Mouse (Mus musculus): ENCODE measurements around the gene Gabra5. TPM values are rescaled to one million over a fixed set of nuclear protein-coding genes. Genes with fewer than 3 reads are reported as not detected.

The Gabra5 gene
- 50.9 and 70.0 TPM in 2 replicates for polyA plus RNA-seq (2014; fragmentation: Nextera tagmentation; extraction: Ambion mirVana)

DNA sequence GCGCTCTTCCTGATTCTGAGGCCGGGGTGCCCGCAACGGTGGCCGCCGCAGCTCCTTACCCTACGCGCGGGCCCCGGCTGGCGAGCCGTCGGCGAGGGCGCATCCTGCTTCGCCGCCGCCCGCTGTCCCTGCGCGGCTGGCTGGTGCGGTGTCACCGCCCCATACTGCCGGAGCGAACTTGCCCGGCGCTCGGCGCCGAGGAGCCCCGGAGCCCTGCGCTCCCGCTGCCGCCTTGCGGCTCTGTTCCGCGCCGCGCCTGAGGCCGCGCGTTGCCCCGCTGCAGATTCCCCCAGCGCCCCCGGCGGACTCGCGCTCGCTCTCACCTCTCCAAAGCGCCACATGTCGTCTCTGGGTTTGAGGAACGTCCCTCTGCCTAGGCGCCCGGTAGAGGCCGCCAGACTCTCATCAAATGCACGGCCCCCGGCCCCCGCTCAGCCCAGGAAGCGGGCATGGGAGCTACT is at the start of gene Gabra5:
TSS of gene Gabra5 (minus strand) at position 379 of the 461 bp plus-strand sequence.
- under 1% methylated on average over 44 of the region's 59 CpGs for WGBS
- Histone ChIP-seq H3K9ac (peak within 1 kb of the TSS; percentile 67), H3K4me3 (replicated peaks; ENCODE audit: low read length) (peak within 1 kb of the TSS; percentile 67), H3K4me1 (replicated peaks; ENCODE audit: control insufficient read depth, insufficient read depth, low read length) (no peaks in the 10 kb centered on the region), H3K9me3 (ENCODE audit: control insufficient read depth, low read length) (no peaks in the 10 kb centered on the region), H3K27ac (peak within 1 kb of the TSS; percentile 10; the same call in 1 of the 2 replicates), H3K4me2 (replicated peaks) (peak within 1 kb of the TSS; percentile 74), H3K36me3 (replicated peaks; ENCODE audit: control insufficient read depth, insufficient read depth) (no peaks in the 10 kb centered on the region), H3K27me3 (ENCODE audit: control insufficient read depth, insufficient read depth, low read length) (peaks cover 48% of the 10 kb centered on the region)
- DNase-seq (ENCODE audit: low spot score) (peak; percentile 70), ATAC-seq (ENCODE audit: low FRiP score) (peak; percentile 84)

- 22% methylated on average over 7 of the region's 7 CpGs for WGBS
- Histone ChIP-seq H3K4me3 (replicated peaks; ENCODE audit: low read length) (no peak overlapping the region), H3K9ac (no peak overlapping the region), H3K36me3 (replicated peaks; ENCODE audit: control insufficient read depth, insufficient read depth) (no peaks in the 10 kb centered on the region), H3K27ac (no peak overlapping the region), H3K9me3 (ENCODE audit: control insufficient read depth, low read length) (no peaks in the 10 kb centered on the region), H3K27me3 (ENCODE audit: control insufficient read depth, insufficient read depth, low read length) (no peaks in the 10 kb centered on the region), H3K4me1 (replicated peaks; ENCODE audit: control insufficient read depth, insufficient read depth, low read length) (no peaks in the 10 kb centered on the region), H3K4me2 (replicated peaks) (no peak overlapping the region)
- ATAC-seq (ENCODE audit: low FRiP score) (no peak), DNase-seq (ENCODE audit: low spot score) (no peak)
Observed at GRCm38 (mm10) chr7:57538565-57538964, 28.7 kb upstream of the Gabra5 start.

DNA sequence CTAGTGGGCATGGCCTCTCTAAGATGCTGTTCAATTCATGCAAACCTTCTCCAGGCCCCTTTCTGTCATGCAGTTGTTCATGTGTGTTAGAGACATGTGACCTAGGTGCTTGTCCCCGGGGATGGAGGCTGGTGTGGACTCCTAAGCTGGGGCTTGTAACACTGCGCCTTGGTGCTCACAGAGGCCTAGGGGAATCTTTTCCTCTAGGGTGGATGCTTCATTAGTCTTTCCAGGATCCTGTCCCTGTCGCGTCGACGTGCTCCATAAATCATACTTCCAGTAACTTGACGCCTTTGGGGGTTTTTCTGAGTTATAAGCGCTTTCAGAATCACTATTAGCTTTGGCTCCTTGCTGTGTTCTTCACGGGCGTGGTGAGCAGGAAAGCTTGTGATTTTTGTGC is 22.8 kb upstream of the Gabra5 start:
- H3K36me3 ChIP-seq (replicated peaks; ENCODE audit: control insufficient read depth, insufficient read depth), result no peaks in the 10 kb centered on the region
- no peaks in the 10 kb centered on the region for H3K4me1 ChIP-seq (replicated peaks; ENCODE audit: control insufficient read depth, insufficient read depth, low read length)
- no peak overlapping the region for H3K4me3 ChIP-seq (replicated peaks; ENCODE audit: low read length)
- H3K27ac ChIP-seq, result no peak overlapping the region
- H3K4me2 ChIP-seq (replicated peaks), result no peak overlapping the region
- ATAC-seq (ENCODE audit: low FRiP score) (no peak), DNase-seq (ENCODE audit: low spot score) (no peak)
- H3K27me3 ChIP-seq (ENCODE audit: control insufficient read depth, insufficient read depth, low read length), result no peaks in the 10 kb centered on the region
- 71% methylated on average over 10 of the region's 10 CpGs for WGBS
- H3K9ac ChIP-seq, result no peak overlapping the region
- H3K9me3 ChIP-seq (ENCODE audit: control insufficient read depth, low read length), result no peaks in the 10 kb centered on the region

DNA sequence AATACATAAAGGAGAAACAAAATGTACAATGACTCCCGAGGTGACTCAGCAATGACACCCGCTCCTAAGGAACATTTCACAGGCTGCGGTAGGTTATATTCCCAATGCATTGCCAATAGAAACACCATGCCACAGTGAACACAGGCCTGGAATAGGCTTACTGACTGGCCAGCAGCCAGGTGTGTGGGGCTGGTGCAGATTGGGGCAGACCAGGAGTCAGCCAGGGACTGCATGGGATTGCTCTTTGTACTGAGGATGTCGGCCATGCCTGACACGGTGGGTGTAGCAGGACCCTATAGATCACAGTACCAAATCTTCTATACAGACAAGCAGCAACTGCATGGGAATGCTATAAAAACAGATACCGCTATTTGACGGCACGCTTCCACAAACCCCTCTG is 20.1 kb upstream of the Gabra5 start:
- Histone ChIP-seq H3K27me3 (ENCODE audit: control insufficient read depth, insufficient read depth, low read length) (no peaks in the 10 kb centered on the region), H3K4me3 (replicated peaks; ENCODE audit: low read length) (no peak overlapping the region), H3K4me1 (replicated peaks; ENCODE audit: control insufficient read depth, insufficient read depth, low read length) (no peaks in the 10 kb centered on the region), H3K4me2 (replicated peaks) (no peak overlapping the region), H3K27ac (no peak overlapping the region), H3K36me3 (replicated peaks; ENCODE audit: control insufficient read depth, insufficient read depth) (no peaks in the 10 kb centered on the region), H3K9me3 (ENCODE audit: control insufficient read depth, low read length) (no peaks in the 10 kb centered on the region), H3K9ac (no peak overlapping the region)
- ATAC-seq (ENCODE audit: low FRiP score) (no peak), DNase-seq (ENCODE audit: low spot score) (no peak)
- WGBS, result 87% methylated on average over 8 of the region's 8 CpGs

DNA sequence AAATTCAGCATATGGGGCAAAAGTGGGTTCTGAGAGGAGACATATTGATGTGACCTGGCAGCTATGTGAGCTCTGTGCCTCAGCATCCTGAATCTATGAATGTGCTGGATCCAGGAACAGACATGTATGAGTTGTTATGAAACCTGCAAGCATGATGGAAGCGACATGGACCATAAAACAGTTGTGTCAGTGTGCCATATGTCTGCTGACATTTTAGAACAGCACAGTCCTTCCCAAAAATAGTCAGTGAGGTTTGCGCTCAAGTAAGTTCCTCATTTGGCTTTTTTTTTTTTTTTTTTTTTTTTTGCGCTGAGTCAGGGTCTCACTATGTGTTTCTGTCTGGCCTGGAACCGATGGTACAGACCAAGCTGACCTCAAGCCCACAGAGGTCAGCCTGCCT is 19.6 kb upstream of the Gabra5 start:
- Histone ChIP-seq H3K4me3 (replicated peaks; ENCODE audit: low read length) (no peak overlapping the region), H3K9ac (no peak overlapping the region), H3K36me3 (replicated peaks; ENCODE audit: control insufficient read depth, insufficient read depth) (no peaks in the 10 kb centered on the region), H3K9me3 (ENCODE audit: control insufficient read depth, low read length) (no peaks in the 10 kb centered on the region), H3K4me1 (replicated peaks; ENCODE audit: control insufficient read depth, insufficient read depth, low read length) (no peaks in the 10 kb centered on the region), H3K27ac (no peak overlapping the region), H3K27me3 (ENCODE audit: control insufficient read depth, insufficient read depth, low read length) (no peaks in the 10 kb centered on the region), H3K4me2 (replicated peaks) (no peak overlapping the region)
- ATAC-seq (ENCODE audit: low FRiP score) (no peak), DNase-seq (ENCODE audit: low spot score) (no peak)
- WGBS, result 88% methylated on average over 4 of the region's 4 CpGs

DNA sequence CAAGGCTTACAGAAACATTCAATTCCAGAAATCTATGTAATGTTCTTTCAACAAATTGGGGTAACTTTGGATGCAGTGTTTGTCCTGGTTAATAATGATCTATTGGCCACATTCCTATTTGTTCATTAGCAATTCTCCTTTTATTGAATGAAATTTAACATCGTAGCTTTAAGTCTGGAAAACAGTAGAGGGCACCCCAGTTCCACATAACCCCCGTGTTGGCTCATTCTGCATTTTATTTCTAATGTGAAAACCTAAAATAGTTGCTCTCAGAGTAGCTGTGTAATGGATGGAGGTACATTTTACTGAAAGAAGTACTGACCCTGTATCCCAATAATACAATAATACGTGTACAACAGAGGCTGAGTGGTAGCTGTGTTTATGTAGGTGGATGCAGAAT is 3.1 kb upstream of the Gabra5 start:
- Histone ChIP-seq H3K4me2 (replicated peaks) (no peak overlapping the region), H3K9ac (no peak overlapping the region), H3K9me3 (ENCODE audit: control insufficient read depth, low read length) (no peaks in the 10 kb centered on the region), H3K4me3 (replicated peaks; ENCODE audit: low read length) (no peak overlapping the region), H3K27me3 (ENCODE audit: control insufficient read depth, insufficient read depth, low read length) (peaks cover 38% of the 10 kb centered on the region), H3K27ac (no peak overlapping the region), H3K4me1 (replicated peaks; ENCODE audit: control insufficient read depth, insufficient read depth, low read length) (no peaks in the 10 kb centered on the region), H3K36me3 (replicated peaks; ENCODE audit: control insufficient read depth, insufficient read depth) (no peaks in the 10 kb centered on the region)
- ATAC-seq (ENCODE audit: low FRiP score) (no peak), DNase-seq (ENCODE audit: low spot score) (peak; percentile 81)
- WGBS, result 29% methylated on average over 3 of the region's 3 CpGs

DNA sequence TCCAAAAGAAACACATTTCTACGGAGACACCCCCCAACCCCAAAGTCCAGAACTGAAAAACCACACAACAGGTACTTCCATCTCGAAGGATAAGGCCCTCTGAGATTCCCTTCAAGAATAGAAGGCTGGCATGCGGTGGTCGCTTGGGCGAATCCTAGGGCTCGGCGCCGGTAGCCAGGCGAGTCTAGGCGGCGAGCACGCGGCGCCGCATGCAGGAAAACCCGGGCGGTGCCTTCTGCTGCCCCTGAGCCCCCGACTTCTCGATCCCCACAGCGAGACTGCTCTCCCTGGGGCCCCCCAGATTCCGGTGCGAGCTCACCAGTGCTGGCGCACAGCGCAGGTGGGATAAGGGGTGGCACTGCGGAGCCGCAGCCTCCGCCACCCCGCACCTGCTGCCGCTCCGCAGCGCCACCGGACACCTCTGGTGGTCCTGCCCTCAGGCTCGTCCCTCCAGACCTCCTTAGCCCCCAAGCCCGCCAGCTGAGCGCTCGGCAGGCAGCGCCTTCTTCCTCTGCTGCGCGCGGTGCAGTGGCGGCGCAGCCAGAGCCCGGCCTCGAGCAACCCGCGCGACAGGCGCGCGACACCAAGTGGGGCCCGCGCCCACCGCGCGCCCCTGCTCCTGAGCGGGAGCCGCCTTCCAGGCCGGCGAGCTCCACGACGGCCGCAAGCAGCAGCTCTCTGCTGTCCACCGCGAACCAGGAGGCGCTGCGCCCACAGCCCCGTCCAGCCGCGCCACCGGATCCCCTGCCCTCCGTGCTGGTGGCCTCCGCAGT is 813 bp downstream of the Gabra5 start:
- peak; percentile 49 for DNase-seq (ENCODE audit: low spot score)
- no peaks in the 10 kb centered on the region for H3K4me1 ChIP-seq (replicated peaks; ENCODE audit: control insufficient read depth, insufficient read depth, low read length)
- no peaks in the 10 kb centered on the region for H3K9me3 ChIP-seq (ENCODE audit: control insufficient read depth, low read length)
- peak overlapping the region; percentile 74 for H3K4me2 ChIP-seq (replicated peaks)
- H3K27ac ChIP-seq, result peak overlapping the region; percentile 10; the same call in 1 of the 2 replicates
- no peaks in the 10 kb centered on the region for H3K36me3 ChIP-seq (replicated peaks; ENCODE audit: control insufficient read depth, insufficient read depth)
- ATAC-seq (ENCODE audit: low FRiP score), result peak; percentile 76
- peak overlapping the region; percentile 67 for H3K4me3 ChIP-seq (replicated peaks; ENCODE audit: low read length)
- 2% methylated on average over 66 of the region's 72 CpGs for WGBS
- H3K9ac ChIP-seq, result peak overlapping the region; percentile 67
- peaks cover 48% of the 10 kb centered on the region for H3K27me3 ChIP-seq (ENCODE audit: control insufficient read depth, insufficient read depth, low read length)

DNA sequence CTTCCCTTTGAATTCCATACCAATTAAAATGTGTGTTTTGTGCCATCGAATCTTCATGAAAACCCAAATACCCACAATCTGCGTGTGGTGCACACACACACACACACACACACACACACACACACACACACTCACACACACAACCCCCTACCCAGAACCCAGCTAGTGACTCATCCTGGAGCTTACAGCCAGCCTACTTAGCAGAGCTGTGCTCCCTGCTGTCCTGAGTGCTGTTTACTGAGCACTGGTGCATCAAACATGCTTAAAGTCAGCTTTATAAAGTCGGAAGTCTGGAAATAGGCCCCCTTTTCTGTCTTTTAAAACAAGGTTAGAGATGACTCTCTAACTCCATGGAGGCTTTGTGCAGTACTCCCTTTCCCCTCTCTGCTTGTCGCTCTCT is 7.0 kb downstream of the Gabra5 start:
- Histone ChIP-seq H3K27ac (no peak overlapping the region), H3K9ac (no peak overlapping the region), H3K4me3 (replicated peaks; ENCODE audit: low read length) (no peak overlapping the region), H3K9me3 (ENCODE audit: control insufficient read depth, low read length) (no peaks in the 10 kb centered on the region), H3K4me2 (replicated peaks) (no peak overlapping the region), H3K4me1 (replicated peaks; ENCODE audit: control insufficient read depth, insufficient read depth, low read length) (no peaks in the 10 kb centered on the region), H3K36me3 (replicated peaks; ENCODE audit: control insufficient read depth, insufficient read depth) (no peaks in the 10 kb centered on the region), H3K27me3 (ENCODE audit: control insufficient read depth, insufficient read depth, low read length) (peaks cover 9% of the 10 kb centered on the region)
- ATAC-seq (ENCODE audit: low FRiP score), result no peak
- no peak for DNase-seq (ENCODE audit: low spot score)
- WGBS, result 83% methylated on average over 4 of the region's 4 CpGs

DNA sequence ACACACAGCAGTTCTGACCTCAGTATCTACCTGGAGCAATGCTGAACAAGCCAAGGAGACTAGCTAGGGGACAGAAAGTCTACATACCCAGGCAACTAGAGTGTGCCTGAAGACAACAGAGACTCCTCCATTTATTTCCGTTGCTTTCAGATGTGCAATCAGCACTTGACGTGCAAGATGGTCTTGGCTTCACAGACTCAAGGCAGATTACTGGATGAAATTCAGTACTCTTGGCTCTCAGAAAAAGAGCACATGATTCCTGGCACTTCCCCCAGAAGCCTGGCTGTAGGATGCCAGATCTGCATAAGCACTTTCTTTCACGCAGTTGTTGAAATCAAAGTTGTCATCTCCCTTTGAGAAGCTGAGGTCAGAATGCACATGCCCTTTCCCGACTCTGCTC is 18.1 kb downstream of the Gabra5 start:
- ATAC-seq (ENCODE audit: low FRiP score) (no peak), DNase-seq (ENCODE audit: low spot score) (no peak)
- no peak overlapping the region for H3K4me2 ChIP-seq (replicated peaks)
- WGBS, result 75% methylated on average over 4 of the region's 4 CpGs
- no peak overlapping the region for H3K27ac ChIP-seq
- no peaks in the 10 kb centered on the region for H3K27me3 ChIP-seq (ENCODE audit: control insufficient read depth, insufficient read depth, low read length)
- no peak overlapping the region for H3K4me3 ChIP-seq (replicated peaks; ENCODE audit: low read length)
- no peak overlapping the region for H3K9ac ChIP-seq
- H3K36me3 ChIP-seq (replicated peaks; ENCODE audit: control insufficient read depth, insufficient read depth), result no peaks in the 10 kb centered on the region; the same call in 1 of the 2 replicates
- no peaks in the 10 kb centered on the region for H3K4me1 ChIP-seq (replicated peaks; ENCODE audit: control insufficient read depth, insufficient read depth, low read length)
- no peaks in the 10 kb centered on the region for H3K9me3 ChIP-seq (ENCODE audit: control insufficient read depth, low read length)

Data from hindbrain, embryonic 14.5 days (tissue).